Mouse (Mus musculus): ENCODE data around the gene Hectd4.
"Not testable (repeated sequence)": the region's sequence is repeated elsewhere in the genome, so short reads cannot be mapped to it uniquely, and the experiment has no call there.

The Hectd4 gene

DNA sequence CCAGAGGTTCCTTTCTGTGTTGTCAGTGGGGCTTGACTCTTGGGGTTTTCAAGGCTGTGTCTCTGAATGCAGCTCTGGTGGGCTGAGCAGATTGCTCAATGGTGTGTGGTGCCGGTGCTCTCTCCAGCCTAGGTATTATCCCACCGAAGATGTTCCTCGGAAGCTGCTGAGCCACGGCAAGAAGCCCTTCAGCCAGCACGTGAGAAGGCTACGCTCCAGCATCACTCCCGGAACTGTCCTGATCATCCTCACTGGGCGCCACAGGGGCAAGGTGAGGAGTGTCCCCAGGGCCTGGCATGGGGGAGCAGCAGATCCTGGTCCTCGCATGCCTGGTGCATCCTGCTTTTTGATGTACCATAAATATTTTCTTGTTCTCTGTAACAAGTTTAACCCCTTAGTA, 13.5 kb upstream of the Hectd4 start:
- DNase-seq (ENCODE audit: low read depth, low spot score) = no peak

DNA sequence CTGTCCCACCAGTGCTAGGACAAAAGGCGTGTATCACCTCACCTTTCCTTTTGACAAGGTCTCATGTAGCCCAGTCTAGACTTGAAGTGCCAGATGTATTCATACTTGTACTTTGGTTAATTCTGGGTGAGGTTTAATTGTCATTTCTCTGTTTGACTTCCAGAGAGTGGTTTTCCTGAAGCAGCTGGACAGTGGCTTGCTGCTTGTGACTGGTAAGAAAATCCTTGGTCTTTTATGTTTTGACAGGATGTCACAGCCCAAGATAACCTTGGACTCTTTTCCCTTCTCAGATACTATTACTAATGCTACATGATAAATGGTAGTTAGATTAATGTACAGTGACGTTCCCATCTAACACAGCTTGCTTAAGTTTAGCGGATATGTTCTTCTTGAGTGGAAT, 13.0 kb upstream of the Hectd4 start:
- DNase-seq (ENCODE audit: low read depth, low spot score) = no peak

DNA sequence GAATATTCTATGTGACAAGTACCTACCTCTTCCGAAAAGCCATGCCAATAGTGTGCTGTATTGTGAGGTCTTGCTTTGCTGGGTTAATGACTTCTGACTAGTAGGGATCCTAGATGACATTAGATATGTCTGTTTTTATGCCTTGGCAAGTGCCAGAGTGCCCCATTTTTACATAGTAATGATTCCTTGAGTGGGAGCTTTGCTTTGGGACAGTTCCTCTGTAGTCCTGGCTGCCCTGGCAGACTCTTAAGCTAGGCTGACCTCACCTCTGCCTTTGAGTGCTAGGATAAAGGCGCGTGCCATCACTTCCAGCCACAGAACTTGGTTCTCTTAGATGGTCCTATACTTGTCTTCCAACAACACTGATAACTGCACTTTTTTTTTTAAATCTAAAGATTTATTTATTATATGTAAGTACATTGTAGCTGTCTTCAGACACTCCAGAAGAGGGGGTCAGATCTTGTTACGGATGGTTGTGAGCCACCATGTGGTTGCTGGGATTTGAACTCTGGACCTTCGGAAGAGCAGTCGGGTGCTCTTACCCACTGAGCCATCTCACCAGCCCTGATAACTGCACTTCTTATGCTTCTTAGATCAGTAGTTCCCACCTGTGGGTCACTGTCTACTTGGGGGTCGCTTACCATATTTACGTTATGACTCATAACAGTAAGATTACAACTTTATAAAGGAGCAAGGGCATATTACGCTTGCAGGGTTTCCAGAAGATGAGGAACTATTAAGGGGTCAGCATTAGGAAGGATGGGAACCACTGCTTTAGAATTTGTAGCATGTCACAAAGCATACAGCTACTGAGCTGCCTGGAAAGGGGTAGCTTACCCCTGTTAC, 10.0 kb upstream of the Hectd4 start:
- DNase-seq (ENCODE audit: low read depth, low spot score) = no peak

DNA sequence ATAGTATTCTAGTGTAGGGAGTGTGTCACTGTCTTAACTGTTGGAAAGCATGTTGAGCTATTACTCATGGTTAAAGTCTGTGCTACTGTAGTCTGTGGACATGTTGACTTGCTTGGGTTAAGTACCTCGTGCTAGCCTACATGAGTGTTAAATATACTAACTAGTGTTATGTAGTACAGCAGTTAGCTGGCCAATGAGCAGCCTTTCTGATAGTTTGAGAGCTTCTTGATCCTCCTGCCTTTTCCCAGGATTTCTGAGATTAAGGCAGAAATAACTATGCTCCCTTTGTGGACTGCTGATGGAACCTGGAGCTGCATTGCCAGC, 9.5 kb upstream of the Hectd4 start:
- no peak for DNase-seq (ENCODE audit: low read depth, low spot score)

DNA sequence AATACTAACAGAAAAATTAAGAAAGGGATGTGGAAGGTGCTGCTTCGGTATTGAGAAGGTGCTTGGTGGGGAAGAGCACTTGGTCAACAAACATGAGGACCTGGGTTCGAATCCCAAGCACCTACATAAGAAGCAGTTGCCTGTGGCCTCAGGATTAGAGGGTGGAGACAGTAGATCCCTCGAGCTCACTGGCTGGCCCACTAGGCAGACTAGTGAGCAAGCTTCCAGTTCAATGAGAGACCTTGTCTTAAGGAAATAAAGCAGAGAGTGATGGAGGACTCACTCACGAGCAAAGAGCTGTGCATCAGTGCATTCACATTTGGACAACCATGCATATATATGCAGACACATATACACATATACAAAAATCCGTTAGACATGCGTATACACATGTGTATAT, 7.9 kb upstream of the Hectd4 start:
- DNase-seq (ENCODE audit: low read depth, low spot score) = no peak

DNA sequence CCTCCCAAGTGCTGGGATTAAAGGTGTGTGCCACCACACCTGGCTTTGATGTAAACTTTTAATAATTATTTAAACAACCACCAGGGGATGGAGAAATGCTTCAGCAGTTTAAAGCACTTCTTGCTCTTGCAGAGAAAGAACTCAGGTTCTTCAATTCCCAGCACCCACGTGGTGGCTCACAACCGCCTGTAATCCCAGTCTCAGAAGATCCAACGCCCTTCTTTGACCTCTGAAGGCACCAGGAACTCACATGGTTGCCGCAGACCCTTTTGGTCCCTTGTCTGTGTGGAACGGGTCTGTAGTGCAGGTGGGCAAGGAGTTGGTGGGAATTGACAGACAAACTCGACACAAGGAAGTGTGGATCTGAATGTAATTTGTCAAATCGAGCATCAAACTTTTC, 5.3 kb upstream of the Hectd4 start:
- DNase-seq (ENCODE audit: low read depth, low spot score) = no peak

DNA sequence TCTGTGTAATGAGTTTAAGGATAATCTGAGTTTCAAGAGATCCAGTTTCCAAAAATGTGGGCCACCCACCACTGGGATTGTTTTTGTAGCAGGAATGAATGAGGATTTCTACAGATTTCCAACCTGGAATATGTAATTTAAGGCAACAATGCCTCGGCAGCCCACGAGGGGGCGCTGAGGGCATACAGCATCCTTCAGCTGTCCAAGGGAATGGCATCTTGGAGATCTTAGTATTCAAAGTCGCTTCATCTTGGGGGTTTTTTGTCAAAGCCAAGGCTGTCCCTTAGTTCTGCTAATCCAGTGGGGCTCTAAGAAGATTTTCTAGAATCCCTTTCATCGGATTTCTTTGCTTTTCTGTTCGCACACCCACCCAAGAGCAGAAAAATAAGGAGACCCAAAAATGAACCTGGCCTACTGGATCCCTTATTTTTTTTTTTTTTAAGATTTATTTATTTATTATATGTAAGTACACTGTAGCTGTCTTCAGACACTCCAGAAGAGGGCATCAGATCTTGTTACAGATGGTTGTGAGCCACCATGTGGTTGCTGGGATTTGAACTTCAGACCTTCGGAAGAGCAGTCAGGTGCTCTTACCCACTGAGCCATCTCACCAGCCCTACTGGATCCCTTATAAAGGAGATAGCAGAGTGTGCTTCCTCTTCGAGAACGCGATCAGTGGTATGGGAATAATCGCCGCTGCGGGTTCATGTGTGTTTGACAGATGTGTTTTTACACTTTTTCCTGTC, 4.5 kb upstream of the Hectd4 start:
- no peak for DNase-seq (ENCODE audit: low read depth, low spot score)

DNA sequence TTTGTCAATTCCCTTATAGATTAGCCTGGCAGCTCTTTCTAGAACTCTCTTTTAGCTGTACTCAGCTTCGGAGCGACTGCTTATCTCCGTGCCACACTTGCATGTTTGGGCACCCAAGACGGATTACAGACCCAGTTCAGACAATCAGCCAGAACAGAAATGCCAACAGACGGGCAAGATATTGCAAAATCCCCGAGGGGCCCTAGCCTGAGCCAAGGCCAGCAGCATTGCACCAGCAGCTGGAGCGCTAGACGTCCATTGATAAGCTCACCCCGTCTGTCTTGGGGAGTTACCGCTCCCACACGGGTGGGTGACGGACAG, 3.9 kb upstream of the Hectd4 start:
- DNase-seq (ENCODE audit: low read depth, low spot score) = no peak

DNA sequence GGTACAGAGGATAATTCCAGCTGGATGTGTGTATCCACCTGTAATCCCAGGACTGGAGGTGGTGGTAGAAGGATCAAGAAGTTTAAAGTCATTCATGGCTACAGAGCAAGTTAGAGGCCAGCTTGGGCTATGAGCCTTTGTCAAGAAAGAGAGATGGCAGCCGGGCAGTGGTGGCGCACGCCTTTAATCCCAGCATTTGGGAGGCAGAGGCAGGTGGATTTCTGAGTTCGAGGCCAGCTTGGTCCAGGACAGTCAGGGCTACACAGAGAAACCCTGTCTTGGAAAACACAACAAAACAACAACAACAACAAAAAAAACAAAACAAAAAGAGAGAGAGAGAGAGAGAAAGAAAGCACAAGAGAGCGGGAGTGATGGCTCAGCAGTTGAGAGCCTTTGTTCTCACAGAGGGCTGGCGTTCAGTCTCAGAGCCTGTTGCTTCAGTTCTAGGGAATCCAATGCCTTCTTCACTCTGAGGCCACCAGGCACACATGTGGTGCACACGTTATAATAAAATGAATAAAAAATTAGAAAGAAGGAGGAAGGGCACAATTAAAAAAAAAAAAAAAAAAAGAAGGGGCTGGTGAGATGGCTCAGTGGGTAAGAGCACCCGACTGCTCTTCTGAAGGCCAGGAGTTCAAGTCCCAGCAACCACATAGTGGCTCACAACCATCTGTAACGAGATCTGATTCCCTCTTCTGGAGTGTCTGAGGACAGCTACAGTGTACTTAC, 3.3 kb upstream of the Hectd4 start:
- not testable (repeated sequence) for DNase-seq (ENCODE audit: low read depth, low spot score)

DNA sequence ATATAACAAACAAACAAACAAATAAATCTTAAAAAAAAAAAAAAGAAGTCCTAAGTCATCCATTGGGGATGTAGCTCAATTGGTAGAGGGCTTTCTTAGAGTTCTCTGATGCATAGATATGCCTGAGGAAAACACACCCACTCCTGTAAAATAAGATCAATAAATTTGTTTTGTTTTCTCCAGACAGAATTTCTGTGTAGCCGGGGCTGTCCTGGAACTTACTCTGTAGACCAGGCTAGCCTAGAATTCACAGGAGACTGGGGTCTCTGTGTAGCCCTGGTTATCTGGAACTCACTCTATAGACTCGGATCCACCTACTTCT, 2.7 kb upstream of the Hectd4 start:
- no peak for DNase-seq (ENCODE audit: low read depth, low spot score)

DNA sequence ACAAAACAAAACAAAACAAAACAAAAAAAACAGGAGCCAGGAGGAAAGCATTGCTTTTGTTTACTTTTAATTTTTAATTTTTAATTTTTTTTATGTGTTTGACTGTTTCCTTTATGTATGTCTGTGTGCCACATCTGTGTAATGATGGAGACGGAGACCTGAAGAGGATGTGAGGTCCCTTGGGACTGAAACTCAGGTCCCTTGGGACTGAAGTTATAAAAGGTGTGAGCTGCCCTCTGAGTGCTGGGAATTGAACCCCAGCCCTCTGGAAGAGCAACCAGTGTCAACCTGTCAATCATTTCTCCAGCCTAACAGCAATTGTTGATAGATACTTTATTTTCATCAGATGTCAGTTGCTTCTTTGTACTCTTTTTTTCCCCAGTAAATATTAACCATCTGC, 829 bp upstream of the Hectd4 start:
- DNase-seq (ENCODE audit: low read depth, low spot score) = no peak

DNA sequence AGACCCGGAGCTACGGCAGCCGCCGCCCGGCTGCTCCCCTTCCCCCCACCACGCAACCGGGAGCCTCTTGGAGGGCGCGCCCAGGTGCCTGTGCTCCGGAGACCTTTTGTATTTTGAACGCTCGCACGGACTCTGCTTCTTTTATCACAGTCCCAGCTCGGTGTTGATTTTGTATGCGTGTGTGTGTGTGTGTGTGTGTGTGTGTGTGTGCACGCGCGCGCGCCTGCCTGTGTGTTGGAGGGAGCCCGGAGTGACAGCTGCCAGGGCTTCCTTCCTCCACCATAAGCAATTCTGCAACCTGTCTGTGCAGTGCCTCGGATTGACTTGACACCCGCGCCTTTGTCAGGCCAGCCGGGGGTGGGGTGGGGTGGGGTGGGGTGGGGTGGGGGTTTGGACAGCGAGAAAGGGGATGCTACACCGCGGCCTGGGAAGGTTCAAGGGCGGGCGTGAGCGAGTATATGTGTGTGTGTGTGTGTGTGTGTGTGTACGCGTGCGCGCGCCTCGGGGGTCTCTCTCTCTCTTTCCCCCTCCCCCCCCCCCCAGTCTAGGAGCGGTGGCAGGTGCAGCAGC, 798 bp downstream of the Hectd4 start:
- DNase-seq (ENCODE audit: low read depth, low spot score) = no peak

DNA sequence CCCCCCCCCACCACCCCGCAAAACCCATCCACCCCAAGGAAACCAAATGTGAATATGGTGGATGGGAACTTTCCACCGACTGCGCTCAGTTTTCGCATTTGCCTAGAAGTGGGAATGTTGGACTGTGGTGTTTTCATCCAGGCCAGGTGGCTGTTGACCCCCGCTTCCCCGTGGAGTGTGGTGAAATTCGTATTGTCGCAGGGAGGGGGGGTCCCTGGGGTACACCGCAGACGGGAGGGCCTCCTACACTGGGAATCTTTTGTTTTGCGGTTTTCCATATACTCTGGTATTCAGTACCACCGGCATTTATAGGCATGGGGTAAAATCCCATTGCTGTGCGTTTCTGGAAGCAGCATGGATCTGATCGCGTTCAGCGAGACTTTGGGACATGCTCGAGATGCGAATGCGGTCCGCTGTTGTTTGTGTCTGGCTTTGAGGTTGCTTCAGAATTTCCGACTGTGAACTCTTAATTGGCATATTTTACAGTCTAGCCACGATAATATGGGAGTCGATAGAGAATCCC, 1.4 kb downstream of the Hectd4 start:
- DNase-seq (ENCODE audit: low read depth, low spot score) = no peak

DNA sequence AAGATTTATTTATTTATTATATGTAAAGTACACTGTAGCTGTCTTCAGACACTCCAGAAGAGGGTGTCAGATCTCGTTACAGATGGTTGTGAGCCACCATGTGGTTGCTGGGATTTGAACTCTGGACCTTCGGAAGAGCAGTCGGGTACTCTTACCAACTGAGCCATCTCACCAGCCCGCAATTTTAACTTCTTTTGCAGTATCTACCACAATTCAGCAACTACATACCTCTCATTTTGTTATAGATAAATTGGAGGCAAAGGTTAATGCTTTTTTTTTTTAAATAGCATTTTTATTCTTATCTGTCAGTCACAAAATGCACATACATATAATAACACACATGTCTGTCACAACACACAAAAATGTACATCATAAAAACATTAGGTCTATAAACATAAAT, 4.0 kb downstream of the Hectd4 start:
- not testable (repeated sequence) for DNase-seq (ENCODE audit: low read depth, low spot score)

DNA sequence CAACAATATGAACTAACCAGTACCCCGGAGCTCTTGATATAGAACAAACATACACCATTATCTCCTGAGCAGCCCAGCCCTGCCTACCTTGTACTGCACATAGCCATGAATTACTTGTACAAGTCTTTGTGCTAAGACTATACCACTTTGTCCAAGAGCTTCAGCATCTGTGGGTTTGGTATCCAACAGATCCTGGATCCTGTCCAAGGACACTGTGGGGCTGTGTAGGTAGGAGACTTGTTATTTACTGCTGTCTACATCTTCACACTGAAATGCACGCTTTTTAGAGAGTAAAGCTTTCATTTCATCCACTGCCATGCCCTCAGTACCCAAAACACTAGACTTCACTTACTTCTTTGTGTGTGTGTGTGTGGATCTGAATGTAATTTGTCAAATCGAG, 4.8 kb downstream of the Hectd4 start:
- DNase-seq (ENCODE audit: low read depth, low spot score) = no peak

DNA sequence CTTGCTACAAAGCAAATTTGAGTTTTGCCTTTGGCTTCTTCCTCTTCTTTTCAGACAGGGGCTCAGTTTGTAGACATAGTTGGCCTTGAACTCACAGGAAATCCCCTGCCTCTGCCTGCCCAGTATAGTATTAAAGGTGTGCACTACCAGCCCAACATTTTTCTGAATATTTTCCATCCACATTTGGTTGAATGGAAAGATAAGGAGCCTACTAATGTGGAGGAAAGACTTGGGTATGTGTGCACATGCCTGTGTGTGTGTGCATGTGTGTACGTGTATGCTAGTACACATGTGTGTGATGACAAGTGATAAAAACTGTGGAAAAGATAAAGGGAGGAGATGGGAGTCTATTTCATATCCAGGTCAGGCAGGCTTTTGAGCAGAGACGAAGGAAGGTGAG, 5.8 kb downstream of the Hectd4 start:
- no peak for DNase-seq (ENCODE audit: low read depth, low spot score)

DNA sequence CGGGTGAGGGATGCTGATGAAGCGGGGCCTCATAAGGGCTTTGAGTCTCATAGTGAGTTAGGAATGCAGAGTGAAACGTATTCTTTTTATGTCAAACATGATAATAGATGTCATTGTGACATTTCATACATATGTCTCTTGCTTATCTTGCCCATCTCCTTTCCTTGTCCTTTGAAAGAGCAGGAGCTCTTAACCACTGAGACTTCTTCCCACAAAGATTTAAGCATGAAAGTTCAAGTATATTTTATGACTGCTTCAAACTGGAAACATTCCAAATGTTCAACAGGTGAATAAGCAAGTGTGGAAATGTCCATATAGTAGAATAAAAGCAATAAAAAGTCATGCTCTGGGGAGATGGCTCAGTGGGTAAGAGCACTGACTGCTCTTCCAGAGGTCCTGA, 6.4 kb downstream of the Hectd4 start:
- DNase-seq (ENCODE audit: low read depth, low spot score) = no peak

DNA sequence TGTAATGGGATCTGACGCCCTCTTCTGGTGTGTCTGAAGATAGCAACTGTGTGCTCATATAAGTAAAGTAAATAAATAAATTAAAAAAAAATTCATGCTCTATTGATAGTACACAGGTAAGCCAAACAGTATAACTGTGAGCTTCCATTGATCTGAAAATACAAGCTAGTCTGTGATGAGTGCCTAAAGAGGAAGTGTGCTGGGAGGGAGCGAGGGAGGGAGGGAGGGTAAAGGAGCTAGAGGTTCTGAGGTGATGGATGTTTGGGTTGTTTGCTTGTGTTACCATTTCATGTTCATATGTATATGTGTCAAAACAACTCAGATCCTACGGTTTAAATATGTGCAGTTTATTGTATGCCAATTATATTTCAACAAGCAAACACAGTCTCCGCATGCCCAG, 6.8 kb downstream of the Hectd4 start:
- no peak for DNase-seq (ENCODE audit: low read depth, low spot score)

DNA sequence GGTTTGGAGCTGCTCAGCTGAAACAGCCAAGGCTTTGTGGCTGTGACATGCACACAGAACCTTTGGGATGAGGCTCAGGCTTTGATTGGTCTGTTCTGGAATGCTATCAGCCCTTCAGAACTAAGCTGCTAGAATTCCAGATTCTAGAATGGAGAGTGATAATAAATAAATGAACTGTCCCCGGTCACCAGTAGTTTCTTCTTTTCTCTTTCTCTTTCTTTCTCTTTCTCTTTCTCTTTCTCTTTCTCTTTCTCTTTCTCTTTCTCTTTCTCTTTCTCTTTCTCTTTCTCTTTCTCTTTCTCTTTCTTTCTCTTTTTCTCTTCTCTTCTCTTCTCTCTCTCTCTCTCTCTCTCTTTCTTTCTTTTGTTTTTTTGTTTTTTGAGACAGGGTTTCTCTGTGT, 7.3 kb downstream of the Hectd4 start:
- not testable (repeated sequence) for DNase-seq (ENCODE audit: low read depth, low spot score)

DNA sequence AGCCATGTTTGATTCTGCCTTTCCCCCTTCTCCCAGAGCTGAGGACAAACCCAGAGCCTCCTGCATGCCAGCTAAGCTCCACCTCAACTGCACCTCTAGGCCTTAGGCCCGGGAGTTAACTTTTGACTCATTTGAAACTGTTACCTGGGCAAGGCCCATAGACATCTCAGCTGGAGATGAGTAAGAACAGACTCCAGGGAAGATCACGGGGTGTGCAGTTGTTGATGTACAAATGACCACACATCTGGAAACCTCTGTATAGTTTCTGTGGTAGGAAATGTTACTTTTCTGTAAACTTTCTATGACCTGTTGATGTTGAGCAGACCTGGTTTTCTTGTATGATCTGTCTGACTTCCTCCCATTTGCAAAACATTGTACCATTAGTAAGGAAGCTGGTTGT, 9.2 kb downstream of the Hectd4 start:
- DNase-seq (ENCODE audit: low read depth, low spot score) = no peak

DNA sequence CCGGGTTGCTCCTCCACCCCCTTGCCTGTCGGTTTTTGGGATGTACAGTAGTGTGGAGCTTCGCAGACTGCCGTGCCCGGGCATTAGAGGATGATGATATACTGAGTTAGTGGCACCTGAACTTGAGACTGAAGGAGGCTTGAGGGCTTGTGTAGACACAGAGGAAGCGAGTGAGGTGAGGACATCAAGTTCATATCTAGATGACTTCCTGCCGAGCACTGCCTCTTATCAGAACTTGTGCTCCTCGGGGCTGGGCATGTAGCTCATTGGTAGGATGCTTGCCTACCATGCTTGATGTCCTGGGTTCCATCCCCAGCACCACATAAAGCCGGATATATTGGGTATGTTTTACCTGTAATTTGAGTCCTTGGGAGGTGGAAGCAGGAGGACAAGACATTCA, 10.8 kb downstream of the Hectd4 start:
- DNase-seq (ENCODE audit: low read depth, low spot score) = no peak

DNA sequence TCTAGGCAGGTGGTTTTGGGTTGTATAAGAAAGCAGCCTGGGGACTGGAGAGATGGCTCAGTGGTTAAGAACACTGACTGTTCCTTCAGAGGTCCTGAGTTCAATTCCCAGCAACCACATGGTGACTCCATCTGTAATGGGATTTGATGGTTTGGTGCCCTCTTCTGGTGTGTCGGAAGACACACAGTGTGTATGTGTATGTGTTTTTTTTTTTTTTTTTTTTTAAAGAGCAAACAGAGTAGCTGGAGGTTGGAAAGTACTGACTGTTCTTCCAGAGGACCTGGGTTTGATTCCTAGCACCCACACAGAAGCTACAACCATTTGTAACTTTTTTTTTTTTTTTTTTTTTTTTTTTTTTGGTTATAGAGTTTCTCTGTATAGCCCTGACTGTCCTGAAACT, 12.8 kb downstream of the Hectd4 start:
- no peak for DNase-seq (ENCODE audit: low read depth, low spot score)

DNA sequence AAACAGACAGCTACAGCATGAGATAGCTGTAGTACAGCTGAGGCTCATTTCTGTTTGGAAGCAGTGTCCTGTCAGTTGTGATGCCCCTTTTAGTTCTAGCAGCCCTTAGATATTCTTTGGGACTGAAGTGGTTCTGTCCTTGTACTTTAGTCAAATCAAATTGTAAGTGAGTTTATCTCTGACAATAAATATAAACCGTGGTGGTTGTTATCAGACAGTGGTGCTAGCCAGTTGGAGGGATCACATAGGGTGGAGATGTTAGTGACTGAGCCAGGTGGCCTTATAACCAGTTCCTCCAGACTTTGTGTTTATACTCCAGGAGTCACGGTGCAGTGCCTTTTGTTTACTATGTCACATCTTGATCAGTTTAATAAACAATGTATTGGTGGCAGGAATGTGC, 13.7 kb downstream of the Hectd4 start:
- no peak for DNase-seq (ENCODE audit: low read depth, low spot score)

All from retina, adult 2 months (tissue).